Mouse (Mus musculus): ENCODE data around the gene Hnrnpll. TPM values are rescaled to one million over a fixed set of nuclear protein-coding genes. Genes with fewer than 3 reads are reported as not detected.

Hnrnpll gene
- polyA plus RNA-seq, 1 experiment, result 81.9 TPM

- TF ChIP-seq CTCF (IDR thresholded peaks at IDR 0.05; ENCODE audit: borderline replicate concordance, extremely low read depth, insufficient read depth, insufficient read length) (no peak), POLR2A (IDR thresholded peaks at IDR 0.05; ENCODE audit: borderline replicate concordance, extremely low read depth, insufficient read depth, insufficient read length, poor library complexity, severe bottlenecking) (no peak)
- no peak for DNase-seq (ENCODE audit: low read depth)
These were observed 66.9 kb downstream of the Hnrnpll start for GRCm38 (mm10) chr17:79995091-79995691.

GRCm38 (mm10) chr17:79992114-79992513 is 70.0 kb downstream of the Hnrnpll start:
- no peak for DNase-seq (ENCODE audit: low read depth)
- no peak for TF ChIP-seq POLR2A (IDR thresholded peaks at IDR 0.05; ENCODE audit: borderline replicate concordance, extremely low read depth, insufficient read depth, insufficient read length, poor library complexity, severe bottlenecking)
- no peak for TF ChIP-seq CTCF (IDR thresholded peaks at IDR 0.05; ENCODE audit: borderline replicate concordance, extremely low read depth, insufficient read depth, insufficient read length)

- TF ChIP-seq POLR2A (IDR thresholded peaks at IDR 0.05; ENCODE audit: borderline replicate concordance, extremely low read depth, insufficient read depth, insufficient read length, poor library complexity, severe bottlenecking), result no peak
- no peak for TF ChIP-seq CTCF (IDR thresholded peaks at IDR 0.05; ENCODE audit: borderline replicate concordance, extremely low read depth, insufficient read depth, insufficient read length)
- DNase-seq (ENCODE audit: low read depth), result no peak
These were observed 70.8 kb downstream of the Hnrnpll start for GRCm38 (mm10) chr17:79991166-79991958.

- TF ChIP-seq CTCF (IDR thresholded peaks at IDR 0.05; ENCODE audit: borderline replicate concordance, extremely low read depth, insufficient read depth, insufficient read length), result no peak
- TF ChIP-seq POLR2A (IDR thresholded peaks at IDR 0.05; ENCODE audit: borderline replicate concordance, extremely low read depth, insufficient read depth, insufficient read length, poor library complexity, severe bottlenecking), result no peak
- DNase-seq (ENCODE audit: low read depth), result no peak
These were observed 72.0 kb downstream of the Hnrnpll start for GRCm38 (mm10) chr17:79990161-79990560.

GRCm38 (mm10) chr17:79984450-79984849 is 77.7 kb downstream of the Hnrnpll start:
- no peak for DNase-seq (ENCODE audit: low read depth)
- TF ChIP-seq CTCF (IDR thresholded peaks at IDR 0.05; ENCODE audit: borderline replicate concordance, extremely low read depth, insufficient read depth, insufficient read length) (no peak), POLR2A (IDR thresholded peaks at IDR 0.05; ENCODE audit: borderline replicate concordance, extremely low read depth, insufficient read depth, insufficient read length, poor library complexity, severe bottlenecking) (no peak)

- no peak for DNase-seq (ENCODE audit: low read depth)
- TF ChIP-seq POLR2A (IDR thresholded peaks at IDR 0.05; ENCODE audit: borderline replicate concordance, extremely low read depth, insufficient read depth, insufficient read length, poor library complexity, severe bottlenecking) (no peak), CTCF (IDR thresholded peaks at IDR 0.05; ENCODE audit: borderline replicate concordance, extremely low read depth, insufficient read depth, insufficient read length) (no peak)
These were observed 79.1 kb downstream of the Hnrnpll start for GRCm38 (mm10) chr17:79982955-79983529.

- TF ChIP-seq POLR2A (IDR thresholded peaks at IDR 0.05; ENCODE audit: borderline replicate concordance, extremely low read depth, insufficient read depth, insufficient read length, poor library complexity, severe bottlenecking) (no peak), CTCF (IDR thresholded peaks at IDR 0.05; ENCODE audit: borderline replicate concordance, extremely low read depth, insufficient read depth, insufficient read length) (no peak)
- DNase-seq (ENCODE audit: low read depth), result no peak
These were observed 79.6 kb downstream of the Hnrnpll start for GRCm38 (mm10) chr17:79982548-79982947.

GRCm38 (mm10) chr17:79981758-79982481 is 80.2 kb downstream of the Hnrnpll start:
- TF ChIP-seq CTCF (IDR thresholded peaks at IDR 0.05; ENCODE audit: borderline replicate concordance, extremely low read depth, insufficient read depth, insufficient read length) (no peak), POLR2A (IDR thresholded peaks at IDR 0.05; ENCODE audit: borderline replicate concordance, extremely low read depth, insufficient read depth, insufficient read length, poor library complexity, severe bottlenecking) (no peak)
- no peak for DNase-seq (ENCODE audit: low read depth)

- no peak for DNase-seq (ENCODE audit: low read depth)
- TF ChIP-seq POLR2A (IDR thresholded peaks at IDR 0.05; ENCODE audit: borderline replicate concordance, extremely low read depth, insufficient read depth, insufficient read length, poor library complexity, severe bottlenecking) (no peak), CTCF (IDR thresholded peaks at IDR 0.05; ENCODE audit: borderline replicate concordance, extremely low read depth, insufficient read depth, insufficient read length) (no peak)
These were observed 80.8 kb downstream of the Hnrnpll start for GRCm38 (mm10) chr17:79981348-79981747.

- no peak for DNase-seq (ENCODE audit: low read depth)
- TF ChIP-seq CTCF (IDR thresholded peaks at IDR 0.05; ENCODE audit: borderline replicate concordance, extremely low read depth, insufficient read depth, insufficient read length) (no peak), POLR2A (IDR thresholded peaks at IDR 0.05; ENCODE audit: borderline replicate concordance, extremely low read depth, insufficient read depth, insufficient read length, poor library complexity, severe bottlenecking) (no peak)
These were observed 81.6 kb downstream of the Hnrnpll start for GRCm38 (mm10) chr17:79980421-79981120.

Other genes starting within 250 kb of the Hnrnpll start
- gene Atl2, start 166.2 kb downstream of the Hnrnpll start, polyA plus RNA-seq (2012; rRNA removed), result 27.8 and 28.9 TPM in 2 replicates
- gene Galm, start 65.1 kb upstream of the Hnrnpll start, polyA plus RNA-seq (2012; rRNA removed), result 2.3 and 2.4 TPM in 2 replicates
- gene Srsf7, start 145.0 kb upstream of the Hnrnpll start, polyA plus RNA-seq (2012; rRNA removed), result 326 and 421 TPM in 2 replicates
- gene Ttc39d, start 145.1 kb upstream of the Hnrnpll start, polyA plus RNA-seq (2012; rRNA removed), result 0.05 and 0.08 TPM in 2 replicates
- 9.7 and 12.5 TPM in 2 replicates for gene Gemin6, start 162.1 kb upstream of the Hnrnpll start, polyA plus RNA-seq (2012; rRNA removed)
- 16.0 and 25.6 TPM in 2 replicates for gene Morn2, start 227.9 kb upstream of the Hnrnpll start, polyA plus RNA-seq (2012; rRNA removed)
- 65.0 and 69.8 TPM in 2 replicates for gene Dhx57, start 228.1 kb upstream of the Hnrnpll start, polyA plus RNA-seq (2012; rRNA removed)
- 1.9 and 3.1 TPM in 2 replicates for gene Arhgef33, start 245.1 kb upstream of the Hnrnpll start, polyA plus RNA-seq (2012; rRNA removed)